10 mouse cellular contexts compared by ENCODE assay signal in genomic region chrX:99046360-99047055, GRCm38 (mm10). TPM values are rescaled to one million over a fixed set of nuclear protein-coding genes. Genes with fewer than 3 reads are reported as not detected.
DNase-seq lines count a peak whose midpoint lies in the region; ATAC-seq and TF ChIP-seq lines count a peak whose summit lies in the region.
"Had no signal": no experiment of that assay in that cellular context is flagged by ENCODE, and none has a peak within 500 bp of the region (broad histone marks: within the 10 kb centered on the region; RNA-seq: fewer than 3 reads in every experiment).

No protein-coding gene starts in this region.

- no peaks in the 10 kb centered on the region for H3K27me3 ChIP-seq in liver, adult 2 months (ENCODE audit: control insufficient read depth, insufficient read depth, low read length)
- peaks cover 67% of the 10 kb centered on the region for H3K27me3 ChIP-seq in liver, embryonic 12.5 days (replicated peaks)
- peaks cover 46% of the 10 kb centered on the region; the same call in 1 of the 2 replicates for H3K27me3 ChIP-seq in heart, embryonic 10.5 days (ENCODE audit: insufficient read depth, poor library complexity, severe bottlenecking)
- H3K27me3 ChIP-seq in kidney, embryonic 15.5 days, result peaks cover 71% of the 10 kb centered on the region
- no peaks in the 10 kb centered on the region for H3K27me3 ChIP-seq in thymus, adult 2 months (ENCODE audit: control insufficient read depth, insufficient read depth, low read length)

- no peak for ATAC-seq in liver, embryonic 12.5 days
- no peak; the same call in 1 of the 2 replicates for ATAC-seq in kidney, embryonic 15.5 days (replicated peaks; ENCODE audit: low FRiP score)
- ATAC-seq in megakaryocyte progenitor cell, adult 5-6 weeks (replicated peaks; ENCODE audit: poor library complexity), result peak; percentile 20

- no peaks in the 10 kb centered on the region for H3K9me3 ChIP-seq in liver, embryonic 12.5 days (replicated peaks)
- H3K9me3 ChIP-seq in heart, embryonic 10.5 days, result no peaks in the 10 kb centered on the region
- no peaks in the 10 kb centered on the region for H3K9me3 ChIP-seq in kidney, embryonic 15.5 days (replicated peaks)

- no peak for TF ChIP-seq POLR2A in liver, adult 2 months (IDR thresholded peaks at IDR 0.05; ENCODE audit: extremely low read depth, insufficient read depth, low read length)
- no peak for TF ChIP-seq POLR2A in thymus, adult 2 months (IDR thresholded peaks at IDR 0.05; ENCODE audit: control insufficient read depth, extremely low read depth, insufficient read depth, low read length, poor library complexity)

- no peaks in the 10 kb centered on the region for H3K4me1 ChIP-seq in liver, adult 2 months (ENCODE audit: control insufficient read depth, insufficient read depth, low read length)
- 0 out of 2 replicates have a peak, but pooled peaks cover 4% of the 10 kb centered on the region for H3K4me1 ChIP-seq in liver, embryonic 12.5 days
- peaks cover 40% of the 10 kb centered on the region for H3K4me1 ChIP-seq in heart, embryonic 10.5 days
- peaks cover 15% of the 10 kb centered on the region for H3K4me1 ChIP-seq in kidney, embryonic 15.5 days
- H3K4me1 ChIP-seq in thymus, adult 2 months (replicated peaks; ENCODE audit: control insufficient read depth, insufficient read depth, low read length), result peaks cover 3% of the 10 kb centered on the region

- 0 out of 2 replicates have a peak overlapping the region, but pooled peaks have one; percentile 17 for H3K9ac ChIP-seq in liver, adult 2 months (ENCODE audit: low read depth, low read length)
- H3K9ac ChIP-seq in liver, embryonic 12.5 days, result no peak overlapping the region
- no peak overlapping the region for H3K9ac ChIP-seq in kidney, embryonic 15.5 days
- H3K9ac ChIP-seq: hindbrain, embryonic 14.5 days had no signal

- H3K79me2 ChIP-seq in liver, adult 2 months (ENCODE audit: control insufficient read depth, insufficient read depth, low read length), result no peaks in the 10 kb centered on the region; the same call in 1 of the 2 replicates

- peak overlapping the region; percentile 71 for H3K27ac ChIP-seq in liver, adult 2 months (replicated peaks; ENCODE audit: insufficient read depth, low read depth, low read length)
- no peak overlapping the region for H3K27ac ChIP-seq in liver, embryonic 12.5 days
- peak overlapping the region; percentile 73 for H3K27ac ChIP-seq in heart, embryonic 10.5 days
- H3K27ac ChIP-seq in kidney, embryonic 15.5 days, result peak overlapping the region; percentile 59
- no peak overlapping the region for H3K27ac ChIP-seq in thymus, adult 2 months (ENCODE audit: control insufficient read depth, insufficient read depth, low read length)
- H3K27ac ChIP-seq: hindbrain, embryonic 14.5 days had no signal

- DNase-seq in liver, adult 2 months (ENCODE audit: extremely low read depth, low read depth, low spot score), result no peak
- no peak for DNase-seq in heart, embryonic 10.5 days (ENCODE audit: low spot score)
- DNase-seq in urinary bladder, postnatal 4 days (ENCODE audit: low spot score in 2 of 2), result no peak
- DNase-seq in thymus, adult 2 months, result no peak
- no peak for DNase-seq in thymus, postnatal 10 days (ENCODE audit: low spot score in 2 of 2)
- DNase-seq: left cerebral cortex, postnatal 4 days had no signal

- H3K4me2 ChIP-seq in liver, embryonic 12.5 days, result no peak overlapping the region
- H3K4me2 ChIP-seq in kidney, embryonic 15.5 days, result 0 out of 2 replicates have a peak overlapping the region, but pooled peaks have one; percentile 87
- H3K4me2 ChIP-seq: hindbrain, embryonic 14.5 days had no signal

- TF ChIP-seq CTCF in liver, adult 2 months (IDR thresholded peaks at IDR 0.05; ENCODE audit: low read depth, low read length), result no peak
- TF ChIP-seq CTCF in thymus, adult 2 months (IDR thresholded peaks at IDR 0.05; ENCODE audit: borderline replicate concordance, control insufficient read depth, extremely low read depth, insufficient read depth, low read length, poor library complexity), result no peak

- 43% methylated on average over 5 of the region's 5 CpGs for WGBS in liver, adult 2 months
- 26% methylated on average over 5 of the region's 5 CpGs for WGBS in liver, embryonic 12.5 days (ENCODE audit: insufficient replicate concordance)
- WGBS in heart, embryonic 10.5 days, result 48% methylated on average over 5 of the region's 5 CpGs
- WGBS in kidney, embryonic 15.5 days, result 45% methylated on average over 5 of the region's 5 CpGs
- WGBS in thymus, adult 2 months, result 19% methylated on average over 5 of the region's 5 CpGs

- no peak overlapping the region for H3K4me3 ChIP-seq in liver, adult 2 months (ENCODE audit: insufficient read depth, low read depth, low read length)
- H3K4me3 ChIP-seq in liver, embryonic 12.5 days, result no peak overlapping the region
- H3K4me3 ChIP-seq in heart, embryonic 10.5 days, result no peak overlapping the region
- no peak overlapping the region for H3K4me3 ChIP-seq in kidney, embryonic 15.5 days (replicated peaks)
- no peak overlapping the region for H3K4me3 ChIP-seq in thymus, adult 2 months (ENCODE audit: control insufficient read depth, insufficient read depth, low read length)

- H3K36me3 ChIP-seq in liver, adult 2 months (ENCODE audit: control insufficient read depth, insufficient read depth, low read length), result no peaks in the 10 kb centered on the region
- no peaks in the 10 kb centered on the region for H3K36me3 ChIP-seq in liver, embryonic 12.5 days
- H3K36me3 ChIP-seq in heart, embryonic 10.5 days, result no peaks in the 10 kb centered on the region
- no peaks in the 10 kb centered on the region for H3K36me3 ChIP-seq in kidney, embryonic 15.5 days
- H3K36me3 ChIP-seq in thymus, adult 2 months (ENCODE audit: control insufficient read depth, insufficient read depth, low read length), result no peaks in the 10 kb centered on the region

RNA-seq across cellular contexts. Expression of gene Stard8, which starts 43.5 kb away (rescaled TPM):
- total RNA-seq in liver, adult 2 months (2014; rRNA removed), result 6.8 and 8.4 TPM in 2 replicates
- polyA plus RNA-seq in liver, adult 2 months (2012; rRNA removed), result 8.3 TPM in 2 replicates
- polyA plus RNA-seq in liver, embryonic 12.5 days (2016; fragmentation: Nextera tagmentation; extraction: Ambion mirVana), result 5.2 and 6.1 TPM in 2 replicates
- polyA plus RNA-seq in heart, embryonic 10.5 days (2016; fragmentation: Nextera tagmentation; extraction: Ambion mirVana), result 19.7 and 23.1 TPM in 2 replicates
- 14.0 and 15.8 TPM in 2 replicates for polyA plus RNA-seq in kidney, embryonic 15.5 days (2015; fragmentation: Nextera tagmentation; extraction: Ambion mirVana)
- total RNA-seq in megakaryocyte progenitor cell, adult 5-6 weeks (2015), result 4.4 and 5.6 TPM in 2 replicates
- 3.1 and 6.9 TPM in 2 replicates for total RNA-seq in megakaryocyte progenitor cell, adult 5-6 weeks (2017)
- polyA plus RNA-seq in thymus, adult 2 months (2012; rRNA removed), result 3.7 and 10.1 TPM in 2 replicates

Comparison
In these comparisons a context has a peak if more than half of its experiments do, and no peak if none do; other contexts are left out.
1. H3K27ac ChIP-seq: peak in liver, adult 2 months (single experiment), heart, embryonic 10.5 days (single experiment) and kidney, embryonic 15.5 days (single experiment); none in liver, embryonic 12.5 days (single experiment) and thymus, adult 2 months (single experiment).